Mouse (Mus musculus) midbrain, embryonic 14.5 days (tissue): ENCODE measurements around the gene Samd9l. TPM values are rescaled to one million over a fixed set of nuclear protein-coding genes. Genes with fewer than 3 reads are reported as not detected.
A peak's percentile ranks its signal among the peaks of the same experiment; 100 is the strongest.
"Not testable (repeated sequence)": the region's sequence is repeated elsewhere in the genome, so short reads cannot be mapped to it uniquely, and the experiment has no call there.

Source experiments
- ATAC-seq: fragments of 200-750 bp; cut with Nextera tagmentation; 2 replicates; pipeline ENCODE4 v1.8.0; 2017; ENCODE audit warnings: moderate number of reproducible peaks, moderate library complexity; ENCODE audit not compliant: low FRiP score, low TSS enrichment
- DNase-seq: peaks from one replicate; pipeline ENCODE4 v3.0.0-alpha.2; 2015
- H3K27ac ChIP-seq: fragments of 300-500 bp; sonication (generic); replicated peaks from 2 replicates; pipeline ENCODE4 v1.5.1; 2014; ENCODE audit warnings: mild to moderate bottlenecking, low read depth, low read length, moderate library complexity
- H3K27me3 ChIP-seq: fragments of 300-500 bp; sonication (generic); 2 replicates; pipeline ENCODE4 v1.6.1; 2014; ENCODE audit warnings: low read length, control low read depth, mixed read lengths; ENCODE audit not compliant: control insufficient read depth, insufficient read depth
- H3K36me3 ChIP-seq: fragments of 300-500 bp; sonication (generic); 2 replicates; pipeline ENCODE4 v1.6.1; 2014; ENCODE audit warnings: low read length, control low read depth; ENCODE audit not compliant: control insufficient read depth, insufficient read depth
- H3K4me1 ChIP-seq: fragments of 300-500 bp; sonication (generic); 2 replicates; pipeline ENCODE4 v1.6.1; 2014; ENCODE audit warnings: mild to moderate bottlenecking, antibody characterized with exemption, low read length, control low read depth; ENCODE audit not compliant: control insufficient read depth, insufficient read depth
- H3K4me2 ChIP-seq: fragments of 300-500 bp; sonication (generic); 2 replicates; pipeline ENCODE4 v1.6.1; 2014; ENCODE audit warnings: mild to moderate bottlenecking, low read length, moderate library complexity
- H3K4me3 ChIP-seq: fragments of 300-500 bp; sonication (generic); replicated peaks from 2 replicates; pipeline ENCODE4 v1.5.1; 2014; ENCODE audit warnings: low read depth, low read length
- H3K9ac ChIP-seq: fragments of 300-500 bp; sonication (generic); replicated peaks from 2 replicates; pipeline ENCODE4 v1.6.1; 2014; ENCODE audit warnings: mild to moderate bottlenecking, low read length, moderate library complexity
- H3K9me3 ChIP-seq: fragments of 300-500 bp; sonication (generic); 2 replicates; pipeline ENCODE4 v1.6.1; 2016; ENCODE audit warnings: low read length, control low read depth, mixed read lengths; ENCODE audit not compliant: control insufficient read depth
- WGBS: fragments of 180-500 bp; shearing (Covaris S2); extraction: QIAGEN DNeasy Blood & Tissue Kit; methylation state at CpG from one replicate; pipeline ENCODE4 v1.1.7; 2014; 5-methylcytosine and 5-hydroxymethylcytosine counted together
- polyA plus RNA-seq: library from polyadenylated mRNA; unstranded; fragments of >200 nt; fragmentation: Nextera tagmentation; extraction: Ambion mirVana; gene quantifications from 2 replicates; pipeline ENCODE4 v1.2.1, GENCODE M21; 2014

Samd9l gene
- polyA plus RNA-seq, 1 experiment from 2014 or later: 2.4 TPM

- H3K27me3 ChIP-seq: no peaks in the 10 kb centered on the region
- no peaks in the 10 kb centered on the region for H3K36me3 ChIP-seq
- no peak overlapping the region for H3K27ac ChIP-seq
- H3K4me1 ChIP-seq: no peaks in the 10 kb centered on the region
- no peaks in the 10 kb centered on the region for H3K9me3 ChIP-seq
- H3K9ac ChIP-seq: no peak overlapping the region
- H3K4me3 ChIP-seq: no peak overlapping the region
- ATAC-seq: no peak
- WGBS: 80% methylated on average over 8 of the region's 8 CpGs
- no peak for DNase-seq
- H3K4me2 ChIP-seq: no peak overlapping the region
Observed at GRCm38 (mm10) chr6:3369527-3369926, 29.8 kb downstream of the Samd9l start.

- not testable (repeated sequence) for ATAC-seq, H3K9me3 ChIP-seq, H3K9ac ChIP-seq, H3K36me3 ChIP-seq, DNase-seq, H3K27me3 ChIP-seq, H3K4me3 ChIP-seq, H3K4me2 ChIP-seq, H3K27ac ChIP-seq, H3K4me1 ChIP-seq
- 95% methylated on average over 1 of the region's 1 CpGs for WGBS
Observed at GRCm38 (mm10) chr6:3365609-3366008, 33.8 kb downstream of the Samd9l start.

GRCm38 (mm10) chr6:3345924-3346597, 53.3 kb downstream of the Samd9l start:
- H3K4me1 ChIP-seq, H3K9ac ChIP-seq, H3K27ac ChIP-seq, H3K27me3 ChIP-seq, H3K36me3 ChIP-seq, H3K4me3 ChIP-seq, H3K4me2 ChIP-seq, ATAC-seq, H3K9me3 ChIP-seq: not testable (repeated sequence)
- 15% methylated on average over 1 of the region's 1 CpGs for WGBS
- peak; percentile 80 for DNase-seq

- not testable (repeated sequence) for H3K9me3 ChIP-seq, DNase-seq, H3K36me3 ChIP-seq, H3K4me3 ChIP-seq, H3K27ac ChIP-seq, H3K27me3 ChIP-seq, H3K4me2 ChIP-seq, ATAC-seq, H3K4me1 ChIP-seq, H3K9ac ChIP-seq
- 86% methylated on average over 2 of the region's 4 CpGs for WGBS
Observed at GRCm38 (mm10) chr6:3345043-3345639, 54.2 kb downstream of the Samd9l start.

- not testable (repeated sequence) for H3K4me3 ChIP-seq, H3K36me3 ChIP-seq, DNase-seq, H3K4me2 ChIP-seq, H3K4me1 ChIP-seq, H3K9me3 ChIP-seq, H3K27me3 ChIP-seq, ATAC-seq, H3K9ac ChIP-seq, H3K27ac ChIP-seq
- WGBS: 84% methylated on average over 1 of the region's 1 CpGs
Observed at GRCm38 (mm10) chr6:3343603-3344247, 55.6 kb downstream of the Samd9l start.

GRCm38 (mm10) chr6:3341479-3341878, 57.9 kb downstream of the Samd9l start:
- Histone ChIP-seq H3K27ac (no peak overlapping the region), H3K4me3 (no peak overlapping the region), H3K4me2 (peak overlapping the region; percentile 30; the same call in 1 of the 2 replicates), H3K9ac (no peak overlapping the region), H3K27me3 (no peaks in the 10 kb centered on the region), H3K9me3 (no peaks in the 10 kb centered on the region), H3K4me1 (no peaks in the 10 kb centered on the region), H3K36me3 (no peaks in the 10 kb centered on the region)
- DNase-seq: peak; percentile 6
- ATAC-seq: no peak
- WGBS: 51% methylated on average over 5 of the region's 5 CpGs

GRCm38 (mm10) chr6:3340928-3341327, 58.4 kb downstream of the Samd9l start:
- not testable (repeated sequence) for H3K4me1 ChIP-seq, H3K36me3 ChIP-seq, H3K27ac ChIP-seq, H3K9me3 ChIP-seq, H3K4me3 ChIP-seq, H3K27me3 ChIP-seq, ATAC-seq
- 17% methylated on average over 10 of the region's 10 CpGs for WGBS
- Histone ChIP-seq H3K4me2 (peak overlapping the region; percentile 30), H3K9ac (0 out of 2 replicates have a peak overlapping the region, but pooled peaks have one; percentile 12)
- DNase-seq: peak; percentile 52

GRCm38 (mm10) chr6:3339131-3339530, 60.2 kb downstream of the Samd9l start:
- H3K27me3 ChIP-seq, H3K9me3 ChIP-seq, H3K4me2 ChIP-seq, H3K36me3 ChIP-seq, H3K4me3 ChIP-seq, ATAC-seq, DNase-seq, H3K27ac ChIP-seq, H3K4me1 ChIP-seq, H3K9ac ChIP-seq: not testable (repeated sequence)
- 83% methylated on average over 6 of the region's 6 CpGs for WGBS
